Comparison of ENCODE assay signal across 16 mouse cellular contexts in genomic region chr15:59146586-59147085, GRCm38 (mm10).
A peak's percentile ranks its signal among the peaks of the same experiment; 100 is the strongest.
DNase-seq lines count a peak whose midpoint lies in the region; ATAC-seq and TF ChIP-seq lines count a peak whose summit lies in the region.
"Had no signal": no experiment of that assay in that cellular context is flagged by ENCODE, and none has a peak within 500 bp of the region (broad histone marks: within the 10 kb centered on the region; RNA-seq: fewer than 3 reads in every experiment).

No protein-coding gene starts in this region.

- no peaks in the 10 kb centered on the region for H3K9me3 ChIP-seq in midbrain, embryonic 10.5 days (replicated peaks)
- no peaks in the 10 kb centered on the region for H3K9me3 ChIP-seq in midbrain, embryonic 16.5 days (replicated peaks; ENCODE audit: control insufficient read depth, low read length, poor library complexity, severe bottlenecking)
- H3K9me3 ChIP-seq in midbrain, embryonic 13.5 days, result no peaks in the 10 kb centered on the region
- H3K9me3 ChIP-seq: hindbrain, embryonic 15.5 days; neural tube, embryonic 12.5 days had no signal

- peak; percentile 87 for DNase-seq in heart, adult 11 months
- no peak for DNase-seq in heart, postnatal 25 days (ENCODE audit: low spot score)
- peak; percentile 45 for DNase-seq in midbrain, embryonic 10.5 days (ENCODE audit: low spot score)
- DNase-seq in embryo, embryonic 10 days (ENCODE audit: low spot score), result peak; percentile 39
- DNase-seq in layer of hippocampus, adult 2 months (ENCODE audit: low spot score in 2 of 2), result no peak
- no peak for DNase-seq in cerebellum, adult 9-10 months
- DNase-seq: heart, adult 18-20 months; kidney, postnatal 10 days; left cerebral cortex, postnatal 4 days; liver, postnatal 0 days; spleen, adult 18-20 months had no signal

- intact Hi-C loops in heart, postnatal 25 days (cut with DNase I), result no loop called here

- peak overlapping the region; percentile 46 for H3K27ac ChIP-seq in midbrain, embryonic 10.5 days (replicated peaks)
- no peak overlapping the region for H3K27ac ChIP-seq in midbrain, embryonic 16.5 days (ENCODE audit: low read length)
- H3K27ac ChIP-seq in midbrain, embryonic 13.5 days, result no peak overlapping the region
- no peak overlapping the region for H3K27ac ChIP-seq in layer of hippocampus, adult 2 months
- H3K27ac ChIP-seq: hindbrain, embryonic 15.5 days; neural tube, embryonic 12.5 days had no signal

- peaks cover 17% of the 10 kb centered on the region for H3K4me1 ChIP-seq in midbrain, embryonic 10.5 days
- H3K4me1 ChIP-seq in midbrain, embryonic 16.5 days (ENCODE audit: control insufficient read depth, insufficient read depth, low read length), result no peaks in the 10 kb centered on the region
- H3K4me1 ChIP-seq in midbrain, embryonic 13.5 days (replicated peaks), result peaks cover 4% of the 10 kb centered on the region; the same call in 1 of the 2 replicates
- H3K4me1 ChIP-seq: hindbrain, embryonic 15.5 days had no signal

- no peaks in the 10 kb centered on the region for H3K36me3 ChIP-seq in midbrain, embryonic 10.5 days
- no peaks in the 10 kb centered on the region for H3K36me3 ChIP-seq in midbrain, embryonic 16.5 days (ENCODE audit: control insufficient read depth, insufficient read depth, low read length)
- H3K36me3 ChIP-seq in midbrain, embryonic 13.5 days, result no peaks in the 10 kb centered on the region
- H3K36me3 ChIP-seq: hindbrain, embryonic 15.5 days; neural tube, embryonic 12.5 days had no signal

- H3K4me3 ChIP-seq in midbrain, embryonic 10.5 days, result no peak overlapping the region
- H3K4me3 ChIP-seq in midbrain, embryonic 16.5 days (ENCODE audit: low read depth, low read length), result no peak overlapping the region
- H3K4me3 ChIP-seq in midbrain, embryonic 13.5 days (replicated peaks), result no peak overlapping the region
- H3K4me3 ChIP-seq in layer of hippocampus, adult 2 months, result no peak overlapping the region
- H3K4me3 ChIP-seq: hindbrain, embryonic 15.5 days; neural tube, embryonic 12.5 days had no signal

- no peaks in the 10 kb centered on the region for H3K27me3 ChIP-seq in midbrain, embryonic 10.5 days (ENCODE audit: low read depth, poor library complexity, severe bottlenecking)
- no peaks in the 10 kb centered on the region for H3K27me3 ChIP-seq in midbrain, embryonic 16.5 days (ENCODE audit: control insufficient read depth, insufficient read depth, low read depth, low read length)
- no peaks in the 10 kb centered on the region for H3K27me3 ChIP-seq in midbrain, embryonic 13.5 days
- H3K27me3 ChIP-seq: hindbrain, embryonic 15.5 days; megakaryocyte, embryonic 14.5 days; neural tube, embryonic 12.5 days had no signal

- H3K9ac ChIP-seq in midbrain, embryonic 16.5 days (ENCODE audit: low read depth, low read length), result no peak overlapping the region
- H3K9ac ChIP-seq in midbrain, embryonic 13.5 days (replicated peaks), result no peak overlapping the region
- H3K9ac ChIP-seq: hindbrain, embryonic 15.5 days; liver, postnatal 0 days; neural tube, embryonic 12.5 days had no signal

- TF ChIP-seq CTCF in layer of hippocampus, adult 2 months (conservative IDR thresholded peaks at IDR 0.05), result no peak

- WGBS in midbrain, embryonic 10.5 days, result 33% methylated on average over 9 of the region's 11 CpGs
- WGBS in midbrain, embryonic 16.5 days, result 22% methylated on average over 9 of the region's 11 CpGs
- WGBS in midbrain, embryonic 13.5 days, result 26% methylated on average over 9 of the region's 11 CpGs

- no peak for ATAC-seq in midbrain, embryonic 16.5 days
- ATAC-seq in midbrain, embryonic 13.5 days, result peak; percentile 53; the same call in 1 of the 2 replicates
- ATAC-seq: liver, postnatal 0 days had no signal

- H3K4me2 ChIP-seq in midbrain, embryonic 16.5 days (ENCODE audit: low read length), result no peak overlapping the region
- H3K4me2 ChIP-seq in midbrain, embryonic 13.5 days (replicated peaks), result no peak overlapping the region
- H3K4me2 ChIP-seq: hindbrain, embryonic 15.5 days; neural tube, embryonic 12.5 days had no signal

Comparison
In these comparisons a context has a peak if more than half of its experiments do, and no peak if none do; other contexts are left out.
1. DNase-seq: peak in heart, adult 11 months (single experiment), midbrain, embryonic 10.5 days (single experiment) and embryo, embryonic 10 days (single experiment); none in heart, postnatal 25 days (single experiment), layer of hippocampus, adult 2 months (0 of 2) and cerebellum, adult 9-10 months (single experiment).